Mouse (Mus musculus): ENCODE data around the gene Psen2. TPM values are rescaled to one million over a fixed set of nuclear protein-coding genes. Genes with fewer than 3 reads are reported as not detected.
A peak's percentile ranks its signal among the peaks of the same experiment; 100 is the strongest.

Psen2 gene
- polyA plus RNA-seq, 1 experiment: not detected

DNA sequence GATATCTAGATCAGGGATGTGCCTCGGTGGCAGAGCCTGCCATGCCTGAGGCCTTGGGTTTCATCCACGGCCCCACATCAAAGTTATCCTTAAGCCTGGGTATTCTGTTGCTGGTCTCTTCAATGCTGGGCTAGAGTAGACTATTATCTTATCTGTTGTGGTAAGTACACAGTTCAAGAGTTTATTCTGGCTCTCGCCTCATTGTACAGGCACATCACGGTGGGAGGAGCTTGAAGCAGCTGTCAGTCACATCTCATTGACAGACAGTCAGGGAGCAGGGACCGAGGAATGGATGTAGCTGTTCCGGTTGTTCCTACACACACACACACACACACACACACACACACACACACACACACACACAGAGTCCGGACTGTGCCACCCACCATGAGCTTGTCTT is 15.3 kb downstream of the Psen2 start:
- H3K4me3 ChIP-seq (ENCODE audit: insufficient read depth, low read depth, low read length): no peak overlapping the region

DNA sequence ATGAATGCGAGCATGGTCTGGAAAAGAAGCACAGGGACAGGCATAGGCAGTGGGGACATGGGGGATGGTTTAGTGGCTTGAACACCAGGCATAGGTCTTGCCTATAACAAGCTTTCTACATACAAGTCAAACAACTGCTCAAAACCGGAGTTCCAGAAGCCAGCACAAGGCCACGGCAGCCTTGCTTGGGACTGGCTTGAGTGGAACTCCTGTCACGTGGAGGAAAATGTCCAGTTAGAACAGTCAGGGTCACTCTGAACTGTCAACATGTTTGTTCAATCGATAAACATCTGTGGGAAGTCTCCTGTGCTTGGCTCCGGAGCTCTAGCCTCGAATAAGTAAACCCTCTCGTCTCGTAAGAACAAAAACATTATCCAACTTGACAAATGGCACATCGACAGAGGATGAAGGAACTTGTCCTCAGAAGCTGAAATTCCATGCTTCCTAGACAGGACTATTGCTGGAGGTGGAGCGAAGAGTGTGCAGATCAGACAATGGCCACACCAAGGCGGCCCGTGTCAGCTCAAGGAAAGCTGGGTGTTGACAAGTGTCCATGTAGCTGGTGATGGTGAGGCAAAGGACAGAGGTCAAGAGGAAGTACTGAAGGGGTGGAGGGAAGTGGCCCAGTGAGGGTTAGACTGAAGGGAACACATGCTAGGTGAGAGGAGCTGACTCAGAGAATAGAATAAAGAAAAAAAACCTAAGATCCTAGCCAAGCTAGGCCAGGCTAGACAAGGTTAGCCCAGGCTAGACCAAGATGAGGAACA is 17.3 kb downstream of the Psen2 start:
- H3K4me3 ChIP-seq (ENCODE audit: insufficient read depth, low read depth, low read length): no peak overlapping the region
- 94% methylated on average over 13 of the region's 13 CpGs for WGBS
- H3K4me1 ChIP-seq (ENCODE audit: control insufficient read depth, insufficient read depth, low read length): peaks cover 8% of the 10 kb centered on the region
- TF ChIP-seq POLR2A (IDR thresholded peaks at IDR 0.05; ENCODE audit: insufficient read depth, low read depth, low read length) (no peak), CTCF (IDR thresholded peaks at IDR 0.05; ENCODE audit: insufficient read depth, low read depth, low read length) (no peak)
- H3K27ac ChIP-seq (ENCODE audit: insufficient read depth, low read depth, low read length): no peak overlapping the region

More for the DNA sequence above, 15.3 kb downstream of the Psen2 start:
- Histone ChIP-seq H3K4me1 (ENCODE audit: control insufficient read depth, insufficient read depth, low read length) (peaks cover 8% of the 10 kb centered on the region), H3K27ac (ENCODE audit: insufficient read depth, low read depth, low read length) (no peak overlapping the region)
- TF ChIP-seq CTCF (IDR thresholded peaks at IDR 0.05; ENCODE audit: insufficient read depth, low read depth, low read length) (no peak), POLR2A (IDR thresholded peaks at IDR 0.05; ENCODE audit: insufficient read depth, low read depth, low read length) (no peak)
- WGBS: 94% methylated on average over 7 of the region's 7 CpGs

- Histone ChIP-seq H3K4me3 (ENCODE audit: insufficient read depth, low read depth, low read length) (no peak overlapping the region), H3K27ac (ENCODE audit: insufficient read depth, low read depth, low read length) (no peak overlapping the region), H3K4me1 (ENCODE audit: control insufficient read depth, insufficient read depth, low read length) (no peaks in the 10 kb centered on the region)
- TF ChIP-seq CTCF (IDR thresholded peaks at IDR 0.05; ENCODE audit: insufficient read depth, low read depth, low read length) (no peak), POLR2A (IDR thresholded peaks at IDR 0.05; ENCODE audit: insufficient read depth, low read depth, low read length) (no peak)
- WGBS: 80% methylated on average over 3 of the region's 3 CpGs
These were observed 31.5 kb downstream of the Psen2 start for GRCm38 (mm10) chr1:180231729-180232128.

- 41% methylated on average over 2 of the region's 2 CpGs for WGBS
- Histone ChIP-seq H3K4me3 (ENCODE audit: insufficient read depth, low read depth, low read length) (no peak overlapping the region), H3K27ac (ENCODE audit: insufficient read depth, low read depth, low read length) (no peak overlapping the region), H3K4me1 (ENCODE audit: control insufficient read depth, insufficient read depth, low read length) (peaks cover 5% of the 10 kb centered on the region)
- TF ChIP-seq POLR2A (IDR thresholded peaks at IDR 0.05; ENCODE audit: insufficient read depth, low read depth, low read length) (no peak), CTCF (IDR thresholded peaks at IDR 0.05; ENCODE audit: insufficient read depth, low read depth, low read length) (peak; percentile 50; the same call in 1 of the 2 replicates)
These were observed 32.7 kb downstream of the Psen2 start for GRCm38 (mm10) chr1:180230580-180230979.

DNA sequence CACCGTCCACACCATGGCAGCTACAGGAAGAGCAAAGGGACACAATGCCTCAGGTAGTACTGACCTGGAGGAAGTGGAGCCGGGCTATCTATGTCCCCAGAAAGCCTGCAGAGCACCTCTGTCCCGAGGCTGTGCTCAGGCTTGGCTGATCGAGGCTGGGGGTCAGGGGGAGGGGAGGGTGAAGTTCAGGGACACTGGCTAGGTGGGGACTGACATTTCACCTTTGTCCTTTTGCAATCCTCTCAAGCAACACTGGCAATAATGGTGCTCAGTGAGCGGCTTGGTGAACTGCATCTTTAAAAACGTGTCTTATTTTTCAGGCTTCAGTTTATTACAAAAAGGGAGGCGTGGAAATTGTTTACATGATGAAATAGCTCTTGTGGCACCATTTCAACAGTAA is 33.3 kb downstream of the Psen2 start:
- Histone ChIP-seq H3K4me3 (ENCODE audit: insufficient read depth, low read depth, low read length) (no peak overlapping the region), H3K27ac (ENCODE audit: insufficient read depth, low read depth, low read length) (no peak overlapping the region), H3K4me1 (ENCODE audit: control insufficient read depth, insufficient read depth, low read length) (peaks cover 5% of the 10 kb centered on the region)
- 85% methylated on average over 7 of the region's 7 CpGs for WGBS
- no peak for TF ChIP-seq POLR2A (IDR thresholded peaks at IDR 0.05; ENCODE audit: insufficient read depth, low read depth, low read length)
- no peak for TF ChIP-seq CTCF (IDR thresholded peaks at IDR 0.05; ENCODE audit: insufficient read depth, low read depth, low read length)

GRCm38 (mm10) chr1:180228854-180229253 is 34.4 kb downstream of the Psen2 start:
- H3K4me1 ChIP-seq (ENCODE audit: control insufficient read depth, insufficient read depth, low read length): peaks cover 5% of the 10 kb centered on the region
- no peak overlapping the region for H3K27ac ChIP-seq (ENCODE audit: insufficient read depth, low read depth, low read length)
- 92% methylated on average over 12 of the region's 12 CpGs for WGBS
- H3K4me3 ChIP-seq (ENCODE audit: insufficient read depth, low read depth, low read length): no peak overlapping the region
- TF ChIP-seq CTCF (IDR thresholded peaks at IDR 0.05; ENCODE audit: insufficient read depth, low read depth, low read length): no peak
- TF ChIP-seq POLR2A (IDR thresholded peaks at IDR 0.05; ENCODE audit: insufficient read depth, low read depth, low read length): no peak

- peaks cover 5% of the 10 kb centered on the region for H3K4me1 ChIP-seq (ENCODE audit: control insufficient read depth, insufficient read depth, low read length)
- H3K27ac ChIP-seq (ENCODE audit: insufficient read depth, low read depth, low read length): no peak overlapping the region
- WGBS: 95% methylated on average over 3 of the region's 3 CpGs
- no peak for TF ChIP-seq CTCF (IDR thresholded peaks at IDR 0.05; ENCODE audit: insufficient read depth, low read depth, low read length)
- no peak for TF ChIP-seq POLR2A (IDR thresholded peaks at IDR 0.05; ENCODE audit: insufficient read depth, low read depth, low read length)
- H3K4me3 ChIP-seq (ENCODE audit: insufficient read depth, low read depth, low read length): no peak overlapping the region
These were observed 36.5 kb downstream of the Psen2 start for GRCm38 (mm10) chr1:180226766-180227165.

DNA sequence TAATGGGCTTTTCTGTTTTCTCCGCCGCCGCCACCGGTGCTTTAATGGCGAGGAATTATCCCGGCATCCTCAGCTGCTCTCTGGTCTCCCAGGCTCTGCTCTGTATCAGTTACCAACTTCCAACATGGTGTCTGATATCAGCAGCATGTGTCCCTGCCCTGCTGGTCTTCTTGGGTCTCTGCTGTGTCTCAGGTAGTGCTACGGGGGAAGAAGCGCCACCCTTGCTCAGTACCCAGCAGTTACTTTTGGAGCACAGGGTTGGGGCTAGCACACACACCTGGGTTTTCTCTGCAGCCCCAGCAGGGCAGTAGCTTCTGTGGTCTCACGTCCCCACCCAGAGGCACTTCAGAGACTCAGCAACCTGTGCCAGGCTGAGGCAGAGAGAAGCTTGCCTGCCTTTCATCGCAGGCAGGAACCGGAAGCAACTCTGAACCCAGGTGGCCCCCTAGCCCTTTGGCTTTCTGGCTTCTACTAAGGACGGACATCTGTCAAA is 37.0 kb downstream of the Psen2 start:
- WGBS: 20% methylated on average over 12 of the region's 12 CpGs
- no peak for TF ChIP-seq POLR2A (IDR thresholded peaks at IDR 0.05; ENCODE audit: insufficient read depth, low read depth, low read length)
- no peak for TF ChIP-seq CTCF (IDR thresholded peaks at IDR 0.05; ENCODE audit: insufficient read depth, low read depth, low read length)
- Histone ChIP-seq H3K4me3 (ENCODE audit: insufficient read depth, low read depth, low read length) (peak overlapping the region; percentile 33), H3K4me1 (ENCODE audit: control insufficient read depth, insufficient read depth, low read length) (peaks cover 5% of the 10 kb centered on the region), H3K27ac (ENCODE audit: insufficient read depth, low read depth, low read length) (no peak overlapping the region)

- no peak overlapping the region for H3K27ac ChIP-seq (ENCODE audit: insufficient read depth, low read depth, low read length)
- peak overlapping the region; percentile 33 for H3K4me3 ChIP-seq (ENCODE audit: insufficient read depth, low read depth, low read length)
- peaks cover 5% of the 10 kb centered on the region for H3K4me1 ChIP-seq (ENCODE audit: control insufficient read depth, insufficient read depth, low read length)
- WGBS: 17% methylated on average over 21 of the region's 21 CpGs
- no peak for TF ChIP-seq POLR2A (IDR thresholded peaks at IDR 0.05; ENCODE audit: insufficient read depth, low read depth, low read length)
- TF ChIP-seq CTCF (IDR thresholded peaks at IDR 0.05; ENCODE audit: insufficient read depth, low read depth, low read length): no peak
These were observed 37.6 kb downstream of the Psen2 start for GRCm38 (mm10) chr1:180225500-180226220.

Data from olfactory bulb, adult 2 months (tissue).